Mouse (Mus musculus): Measurements from ENCODE around the gene Clcn3. TPM values are rescaled to one million over a fixed set of nuclear protein-coding genes. Genes with fewer than 3 reads are reported as not detected.

The Clcn3 gene
- polyA plus RNA-seq, 1 experiment from 2014 or later: 39.4 TPM

DNA sequence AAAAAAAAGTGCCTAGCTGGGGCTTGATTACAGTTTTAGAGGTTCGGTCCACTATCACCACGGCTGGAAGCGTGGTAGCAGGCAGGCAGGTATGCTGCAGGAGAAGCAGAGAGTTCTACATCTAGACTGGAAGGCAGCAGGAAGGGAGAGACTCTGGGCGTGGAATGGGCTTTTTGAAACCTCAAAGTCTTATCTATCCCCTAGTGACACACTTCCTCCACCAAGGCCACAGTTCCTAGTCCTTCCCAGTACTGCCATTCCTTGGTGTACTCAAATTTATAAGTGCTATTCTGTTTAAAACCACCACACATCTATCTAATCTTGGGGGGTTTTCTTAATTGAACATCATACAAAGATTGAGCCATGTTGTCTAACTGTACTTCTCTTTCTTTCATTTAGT is 91.3 kb downstream of the Clcn3 start:
- ATAC-seq (ENCODE audit: low read depth): no peak
- peak overlapping the region; percentile 78 for H3K4me2 ChIP-seq (ENCODE audit: low read depth, low read length)
- H3K4me1 ChIP-seq (ENCODE audit: control insufficient read depth, low read depth, low read length): peaks cover 22% of the 10 kb centered on the region
- peak overlapping the region; percentile 83 for H3K4me3 ChIP-seq (ENCODE audit: low read depth, low read length)
- H3K27ac ChIP-seq (ENCODE audit: low read length): no peak overlapping the region
- WGBS (ENCODE audit: insufficient replicate concordance): 80% methylated on average over 4 of the region's 4 CpGs
- H3K36me3 ChIP-seq (ENCODE audit: control insufficient read depth, insufficient read depth): peaks cover 7% of the 10 kb centered on the region
- no peaks in the 10 kb centered on the region; the same call in 1 of the 2 replicates for H3K27me3 ChIP-seq (ENCODE audit: control insufficient read depth, insufficient read depth, low read depth, low read length)
- H3K9ac ChIP-seq (ENCODE audit: low read depth, low read length): no peak overlapping the region
- no peaks in the 10 kb centered on the region for H3K9me3 ChIP-seq (replicated peaks; ENCODE audit: control insufficient read depth, low read length)

DNA sequence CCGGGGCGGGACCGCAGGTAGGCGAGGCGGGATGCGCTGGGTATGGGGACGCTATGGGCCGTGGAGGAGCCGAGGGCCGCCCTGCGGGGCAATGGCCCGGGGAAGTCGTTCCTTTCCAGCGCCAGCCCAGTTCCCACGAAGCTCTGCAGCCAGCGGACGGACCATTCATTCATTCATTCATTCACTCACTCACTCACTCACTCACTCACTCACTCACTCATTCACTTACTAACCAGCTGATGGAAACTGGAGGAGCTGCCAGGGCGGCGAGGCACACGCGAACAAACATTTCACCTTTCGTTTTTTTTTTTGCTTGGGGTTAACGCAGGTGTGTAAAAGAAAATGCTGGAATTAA is 92.6 kb downstream of the Clcn3 start:
- Histone ChIP-seq H3K9me3 (replicated peaks; ENCODE audit: control insufficient read depth, low read length) (no peaks in the 10 kb centered on the region), H3K4me3 (ENCODE audit: low read depth, low read length) (peak overlapping the region; percentile 83), H3K27ac (ENCODE audit: low read length) (peak overlapping the region; percentile 73), H3K36me3 (ENCODE audit: control insufficient read depth, insufficient read depth) (peaks cover 6% of the 10 kb centered on the region), H3K4me2 (ENCODE audit: low read depth, low read length) (peak overlapping the region; percentile 78), H3K9ac (ENCODE audit: low read depth, low read length) (peak overlapping the region; percentile 76), H3K27me3 (ENCODE audit: control insufficient read depth, insufficient read depth, low read depth, low read length) (no peaks in the 10 kb centered on the region; the same call in 1 of the 2 replicates), H3K4me1 (ENCODE audit: control insufficient read depth, low read depth, low read length) (peaks cover 16% of the 10 kb centered on the region)
- 2% methylated on average over 23 of the region's 23 CpGs for WGBS (ENCODE audit: insufficient replicate concordance)
- no peak for ATAC-seq (ENCODE audit: low read depth)

DNA sequence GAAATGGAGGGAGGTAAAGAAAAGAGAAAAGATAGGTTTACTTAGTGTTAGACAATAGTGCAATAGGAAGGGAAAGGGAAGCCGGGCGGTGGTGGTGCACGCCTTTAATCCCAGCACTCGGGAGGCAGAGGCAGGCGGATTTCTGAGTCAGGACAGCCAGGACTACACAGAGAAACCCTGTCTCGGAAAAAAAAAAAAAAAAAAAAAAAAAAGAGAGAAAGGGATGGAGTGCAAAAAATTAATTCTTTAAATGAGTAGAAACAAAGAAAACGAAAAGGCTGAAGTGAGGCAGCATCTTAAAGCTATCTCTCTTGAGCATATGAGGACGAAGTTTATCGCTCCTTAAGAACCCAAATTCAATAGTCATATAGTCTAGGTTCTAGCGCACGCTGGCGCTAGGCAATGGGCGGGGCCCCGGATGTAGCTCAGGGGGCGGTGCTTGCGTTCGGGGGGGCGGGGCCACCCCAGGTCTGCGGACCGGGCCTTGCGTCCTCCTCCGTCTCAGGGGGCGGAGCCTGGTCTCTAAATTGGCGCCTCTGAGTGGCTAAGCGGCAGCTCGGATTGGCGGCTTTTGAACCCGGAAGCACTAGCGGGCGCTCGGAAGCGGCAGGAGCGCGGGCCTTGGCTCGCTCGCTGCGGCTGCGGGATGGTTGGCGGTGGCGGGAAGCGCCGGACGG is 93.1 kb downstream of the Clcn3 start, which contains the start of gene Hpf1:
TSS of gene Hpf1 (plus strand) at position 576 of the 677 bp plus-strand sequence.
- ATAC-seq (ENCODE audit: low read depth): peak; percentile 99
- Histone ChIP-seq H3K27me3 (ENCODE audit: control insufficient read depth, insufficient read depth, low read depth, low read length) (no peaks in the 10 kb centered on the region; the same call in 1 of the 2 replicates), H3K4me3 (ENCODE audit: low read depth, low read length) (peak within 1 kb of the TSS; percentile 83), H3K4me2 (ENCODE audit: low read depth, low read length) (peak within 1 kb of the TSS; percentile 78), H3K4me1 (ENCODE audit: control insufficient read depth, low read depth, low read length) (peaks cover 16% of the 10 kb centered on the region), H3K9ac (ENCODE audit: low read depth, low read length) (peak within 1 kb of the TSS; percentile 76), H3K36me3 (ENCODE audit: control insufficient read depth, insufficient read depth) (peaks cover 6% of the 10 kb centered on the region), H3K27ac (ENCODE audit: low read length) (peak within 1 kb of the TSS; percentile 73), H3K9me3 (replicated peaks; ENCODE audit: control insufficient read depth, low read length) (no peaks in the 10 kb centered on the region)
- 1% methylated on average over 43 of the region's 43 CpGs for WGBS (ENCODE audit: insufficient replicate concordance)

DNA sequence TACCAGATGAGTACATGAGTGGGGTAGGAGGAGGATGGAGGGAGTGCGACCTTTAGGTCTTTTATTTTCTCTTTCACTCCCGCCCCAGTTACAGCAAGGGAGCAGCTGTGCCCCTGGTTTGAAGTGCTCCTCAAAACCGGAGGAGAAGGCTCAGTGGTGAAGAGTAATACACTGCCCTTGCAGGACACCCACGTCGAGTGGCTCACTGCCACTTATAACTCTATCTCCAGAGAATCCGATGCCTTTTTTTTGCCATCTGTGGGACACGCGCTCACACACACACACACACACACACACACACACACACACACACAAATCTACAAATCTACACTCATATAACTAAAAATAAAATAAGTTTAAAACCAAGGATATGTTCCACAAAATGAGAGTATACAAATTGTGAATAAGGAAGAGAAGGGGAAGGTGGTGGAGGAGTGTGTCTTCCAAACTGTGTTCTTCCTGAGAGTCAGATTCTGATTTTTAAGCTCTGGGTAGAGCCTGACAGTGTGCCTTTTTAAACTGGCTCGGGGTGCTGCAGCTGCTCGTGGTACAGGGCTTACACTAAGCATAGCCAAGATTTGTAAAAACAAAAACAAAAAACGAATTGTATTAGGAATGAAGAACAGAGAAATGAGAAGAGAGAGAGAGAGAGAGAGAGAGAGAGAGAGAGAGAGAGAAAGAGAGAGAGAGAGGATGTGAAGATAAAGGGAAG is 93.8 kb downstream of the Clcn3 start:
- Histone ChIP-seq H3K9me3 (replicated peaks; ENCODE audit: control insufficient read depth, low read length) (no peaks in the 10 kb centered on the region), H3K4me1 (ENCODE audit: control insufficient read depth, low read depth, low read length) (peaks cover 16% of the 10 kb centered on the region), H3K27me3 (ENCODE audit: control insufficient read depth, insufficient read depth, low read depth, low read length) (no peaks in the 10 kb centered on the region; the same call in 1 of the 2 replicates), H3K9ac (ENCODE audit: low read depth, low read length) (no peak overlapping the region), H3K36me3 (ENCODE audit: control insufficient read depth, insufficient read depth) (peaks cover 6% of the 10 kb centered on the region), H3K4me2 (ENCODE audit: low read depth, low read length) (peak overlapping the region; percentile 78), H3K4me3 (ENCODE audit: low read depth, low read length) (peak overlapping the region; percentile 83), H3K27ac (ENCODE audit: low read length) (no peak overlapping the region)
- 73% methylated on average over 11 of the region's 11 CpGs for WGBS (ENCODE audit: insufficient replicate concordance)
- ATAC-seq (ENCODE audit: low read depth): no peak

DNA sequence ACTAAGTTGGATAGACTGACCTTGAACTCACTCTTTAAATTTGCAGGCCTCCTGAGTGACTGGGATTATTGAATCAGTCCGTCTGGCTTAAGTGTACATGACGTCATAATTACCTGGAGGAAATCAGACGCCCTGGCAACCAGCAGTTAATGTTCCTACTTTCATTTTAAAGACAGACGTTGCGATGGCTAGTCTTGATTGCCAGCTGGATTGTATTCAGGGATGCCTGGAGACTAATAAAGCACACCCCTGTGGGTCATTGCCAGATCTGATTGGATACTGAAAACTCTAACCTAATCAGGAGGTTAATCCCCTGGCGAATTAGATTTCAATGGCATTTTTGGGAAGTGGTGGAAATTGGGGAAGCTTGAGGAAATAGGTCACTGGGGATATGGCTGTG is 96.4 kb downstream of the Clcn3 start:
- Histone ChIP-seq H3K4me3 (ENCODE audit: low read depth, low read length) (no peak overlapping the region), H3K4me1 (ENCODE audit: control insufficient read depth, low read depth, low read length) (peaks cover 9% of the 10 kb centered on the region), H3K4me2 (ENCODE audit: low read depth, low read length) (no peak overlapping the region), H3K9ac (ENCODE audit: low read depth, low read length) (no peak overlapping the region), H3K36me3 (ENCODE audit: control insufficient read depth, insufficient read depth) (no peaks in the 10 kb centered on the region), H3K27ac (ENCODE audit: low read length) (no peak overlapping the region), H3K9me3 (replicated peaks; ENCODE audit: control insufficient read depth, low read length) (no peaks in the 10 kb centered on the region), H3K27me3 (ENCODE audit: control insufficient read depth, insufficient read depth, low read depth, low read length) (no peaks in the 10 kb centered on the region; the same call in 1 of the 2 replicates)
- 60% methylated on average over 6 of the region's 6 CpGs for WGBS (ENCODE audit: insufficient replicate concordance)
- no peak for ATAC-seq (ENCODE audit: low read depth)

DNA sequence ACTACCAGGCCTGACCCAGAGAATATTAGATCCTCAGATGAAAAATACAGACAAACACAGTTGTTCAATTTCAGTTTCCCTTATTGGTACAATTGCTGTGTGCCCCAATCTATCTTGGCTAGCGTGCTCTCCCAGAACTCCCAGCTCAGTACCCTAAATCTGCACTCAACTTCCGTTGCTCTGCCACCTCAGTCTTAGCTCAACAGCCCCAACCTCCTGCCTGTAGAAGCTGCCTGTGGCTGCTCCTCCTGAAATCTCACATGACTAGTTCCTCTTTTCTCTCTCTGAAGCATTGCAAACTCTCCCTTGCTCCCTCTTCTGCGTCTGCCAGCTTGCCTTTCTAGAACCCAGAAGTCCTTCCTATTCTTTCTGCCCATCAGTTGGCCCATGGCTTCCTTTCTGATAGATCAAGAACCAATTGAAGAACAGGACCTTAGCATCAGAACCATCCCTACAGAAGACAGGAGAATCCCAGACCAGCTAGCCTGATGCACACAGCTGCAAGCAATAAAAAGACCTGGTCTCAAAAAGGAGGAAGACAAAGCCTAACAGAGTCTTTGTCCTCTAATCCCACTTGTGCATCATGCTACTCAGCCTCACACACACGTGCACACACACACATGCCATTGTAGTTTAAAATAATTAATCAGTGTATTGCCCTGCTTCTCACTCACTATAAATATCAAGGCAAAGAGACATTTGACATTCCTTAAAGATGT is 99.5 kb downstream of the Clcn3 start:
- Histone ChIP-seq H3K27ac (ENCODE audit: low read length) (no peak overlapping the region), H3K9ac (ENCODE audit: low read depth, low read length) (no peak overlapping the region), H3K27me3 (ENCODE audit: control insufficient read depth, insufficient read depth, low read depth, low read length) (no peaks in the 10 kb centered on the region; the same call in 1 of the 2 replicates), H3K9me3 (replicated peaks; ENCODE audit: control insufficient read depth, low read length) (no peaks in the 10 kb centered on the region), H3K4me3 (ENCODE audit: low read depth, low read length) (no peak overlapping the region), H3K4me2 (ENCODE audit: low read depth, low read length) (no peak overlapping the region), H3K36me3 (ENCODE audit: control insufficient read depth, insufficient read depth) (no peaks in the 10 kb centered on the region), H3K4me1 (ENCODE audit: control insufficient read depth, low read depth, low read length) (peaks cover under 1% of the 10 kb centered on the region)
- ATAC-seq (ENCODE audit: low read depth): no peak
- 21% methylated on average over 4 of the region's 4 CpGs for WGBS (ENCODE audit: insufficient replicate concordance)

DNA sequence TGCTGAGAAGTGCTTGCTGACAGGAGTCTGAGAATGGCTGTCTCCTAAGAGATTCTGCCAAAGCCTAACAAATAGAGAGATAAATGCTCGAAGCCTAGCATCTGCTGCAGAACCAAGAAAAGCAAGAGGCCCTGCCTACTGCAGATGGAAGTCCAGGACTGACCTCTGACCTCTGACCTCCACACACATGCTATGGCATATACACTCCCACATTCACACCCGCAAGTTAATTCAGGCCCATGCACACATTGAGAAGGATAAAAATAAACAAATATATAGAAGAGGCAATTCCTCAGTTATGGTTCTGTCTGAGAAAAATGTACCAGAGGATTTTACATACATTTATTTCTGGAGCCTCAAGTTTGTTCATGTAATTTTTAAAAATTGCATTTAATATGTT is 104.5 kb downstream of the Clcn3 start:
- Histone ChIP-seq H3K36me3 (ENCODE audit: control insufficient read depth, insufficient read depth) (no peaks in the 10 kb centered on the region), H3K4me1 (ENCODE audit: control insufficient read depth, low read depth, low read length) (peaks cover 3% of the 10 kb centered on the region), H3K27ac (ENCODE audit: low read length) (no peak overlapping the region), H3K9ac (ENCODE audit: low read depth, low read length) (no peak overlapping the region), H3K9me3 (replicated peaks; ENCODE audit: control insufficient read depth, low read length) (no peaks in the 10 kb centered on the region), H3K4me2 (ENCODE audit: low read depth, low read length) (no peak overlapping the region), H3K27me3 (ENCODE audit: control insufficient read depth, insufficient read depth, low read depth, low read length) (no peaks in the 10 kb centered on the region), H3K4me3 (ENCODE audit: low read depth, low read length) (no peak overlapping the region)
- 70% methylated on average over 2 of the region's 2 CpGs for WGBS (ENCODE audit: insufficient replicate concordance)
- no peak for ATAC-seq (ENCODE audit: low read depth)

DNA sequence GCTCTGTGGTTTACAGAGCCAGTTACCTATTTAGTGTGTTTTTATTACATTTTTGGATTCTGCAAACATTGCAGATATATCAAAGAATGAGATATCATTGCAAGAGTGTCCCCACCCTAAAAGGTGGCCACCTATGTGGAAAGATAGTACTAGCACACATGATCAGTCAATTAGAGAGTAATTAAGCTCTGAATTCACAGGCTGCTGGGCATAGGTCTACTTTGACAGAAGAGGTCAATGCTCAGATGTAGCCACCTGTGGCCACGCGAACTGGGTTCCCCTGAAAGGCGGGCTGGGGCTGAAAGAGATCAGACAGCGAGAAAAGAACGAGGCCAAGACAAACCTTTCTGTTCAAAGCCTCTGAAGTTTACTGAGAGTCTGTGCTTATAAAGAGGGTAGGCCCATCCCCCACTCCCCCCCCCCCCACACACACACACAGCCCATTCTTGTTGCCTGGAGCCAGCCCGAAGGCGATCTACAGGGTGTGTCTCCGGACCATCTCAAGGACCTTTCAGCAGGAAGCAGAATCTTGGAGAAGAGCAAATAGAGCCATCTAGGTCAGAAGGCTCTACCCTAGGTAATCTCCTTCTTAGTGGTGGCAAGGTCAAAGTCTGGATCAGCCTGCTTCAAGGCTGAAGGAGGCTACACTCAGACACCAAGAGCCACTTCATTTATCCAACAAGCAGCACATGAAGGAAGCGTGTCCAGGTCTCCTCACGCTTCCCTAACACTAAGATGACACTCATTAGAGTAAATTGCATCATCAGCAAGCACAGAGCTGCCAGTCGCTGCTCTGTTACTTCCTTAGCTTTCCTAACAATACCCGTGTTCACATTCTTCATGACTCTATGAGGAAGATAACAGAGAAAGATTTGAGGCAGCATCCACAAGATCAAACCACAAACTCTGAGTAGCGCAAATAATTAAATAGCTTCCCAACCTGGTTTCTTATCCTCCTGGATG is 112.6 kb downstream of the Clcn3 start:
- 75% methylated on average over 13 of the region's 13 CpGs for WGBS (ENCODE audit: insufficient replicate concordance)
- H3K9me3 ChIP-seq (replicated peaks; ENCODE audit: control insufficient read depth, low read length): no peaks in the 10 kb centered on the region
- no peak overlapping the region for H3K4me2 ChIP-seq (ENCODE audit: low read depth, low read length)
- no peaks in the 10 kb centered on the region for H3K36me3 ChIP-seq (ENCODE audit: control insufficient read depth, insufficient read depth)
- no peak overlapping the region for H3K9ac ChIP-seq (ENCODE audit: low read depth, low read length)
- no peaks in the 10 kb centered on the region for H3K4me1 ChIP-seq (ENCODE audit: control insufficient read depth, low read depth, low read length)
- H3K4me3 ChIP-seq (ENCODE audit: low read depth, low read length): no peak overlapping the region
- H3K27ac ChIP-seq (ENCODE audit: low read length): no peak overlapping the region
- no peaks in the 10 kb centered on the region for H3K27me3 ChIP-seq (ENCODE audit: control insufficient read depth, insufficient read depth, low read depth, low read length)
- ATAC-seq (ENCODE audit: low read depth): no peak

Data from liver, embryonic 16.5 days (tissue).